Mouse (Mus musculus): Measurements from ENCODE around the gene Mttp. TPM values are rescaled to one million over a fixed set of nuclear protein-coding genes. Genes with fewer than 3 reads are reported as not detected.

The Mttp gene
- total and polyA plus RNA-seq, 3 experiments, result 2.5 to 4.4 TPM; not detected in 1

DNA sequence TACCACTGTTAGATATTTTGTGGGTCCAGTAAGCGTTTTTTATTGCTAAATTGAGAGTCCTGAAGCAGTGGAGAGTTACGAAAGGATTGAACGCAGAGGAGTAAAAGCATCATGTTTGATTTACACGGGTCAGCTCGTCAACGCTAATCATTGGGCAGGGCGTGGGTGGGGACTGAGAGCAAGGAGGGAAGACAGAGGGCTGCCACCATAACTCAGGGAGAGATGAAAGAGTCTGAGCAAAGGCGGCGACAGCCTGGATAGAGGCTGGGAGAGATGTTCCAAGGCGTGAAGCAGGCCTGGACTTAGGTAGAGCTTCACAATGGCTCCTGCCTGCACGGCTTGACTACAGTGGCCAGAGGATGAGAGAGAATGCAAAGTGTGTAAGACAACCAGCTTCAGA lies 94.0 kb downstream of the Mttp start:
- H3K27ac ChIP-seq (ENCODE audit: control insufficient read depth, low read depth, low read length), result no peak overlapping the region
- H3K36me3 ChIP-seq (ENCODE audit: control insufficient read depth in 1 of 2, insufficient read depth in 2 of 2, low read length in 2 of 2), result no peaks in the 10 kb centered on the region
- DNase-seq (ENCODE audit: low read depth, low spot score), result no peak
- no peaks in the 10 kb centered on the region for H3K9me3 ChIP-seq (replicated peaks; ENCODE audit: insufficient read depth, low read length)
- no peak overlapping the region for H3K4me3 ChIP-seq (ENCODE audit: control insufficient read depth in 1 of 2, insufficient read depth in 1 of 2, low read depth in 2 of 2, low read length in 2 of 2)
- H3K4me1 ChIP-seq (ENCODE audit: control insufficient read depth in 1 of 2, insufficient read depth in 2 of 2, low read length in 2 of 2), result no peaks in the 10 kb centered on the region
- no peak overlapping the region for H3K9ac ChIP-seq (ENCODE audit: control insufficient read depth, low read depth, low read length, poor library complexity, severe bottlenecking)
- no peaks in the 10 kb centered on the region for H3K79me2 ChIP-seq (ENCODE audit: control insufficient read depth, insufficient read depth, low read length, poor library complexity)
- TF ChIP-seq HCFC1 (IDR thresholded peaks at IDR 0.05; ENCODE audit: low read depth, low read length) (no peak), POLR2AphosphoS5 (IDR thresholded peaks at IDR 0.05; ENCODE audit: borderline replicate concordance, low read depth, low read length) (no peak), NRF1 (IDR thresholded peaks at IDR 0.05; ENCODE audit: insufficient read depth, low read depth, low read length, poor library complexity, severe bottlenecking) (no peak), USF2 (IDR thresholded peaks at IDR 0.05; ENCODE audit: borderline replicate concordance in 1 of 2, insufficient read depth in 1 of 2, low read depth in 1 of 2, low read length in 2 of 2) (no peak), POLR2AphosphoS2 (IDR thresholded peaks at IDR 0.05; ENCODE audit: low read length) (no peak), NELFE (IDR thresholded peaks at IDR 0.05; ENCODE audit: low read depth, low read length) (no peak), ELF1 (IDR thresholded peaks at IDR 0.05; ENCODE audit: low read depth, low read length) (no peak), GABPA (IDR thresholded peaks at IDR 0.05; ENCODE audit: low read depth, low read length) (no peak), GATA1 (IDR thresholded peaks at IDR 0.05; ENCODE audit: low read depth, low read length) (no peak), TBP (IDR thresholded peaks at IDR 0.05; ENCODE audit: low read depth, low read length) (no peak), TAL1 (IDR thresholded peaks at IDR 0.05; ENCODE audit: low read length) (no peak), MAFK (IDR thresholded peaks at IDR 0.05; ENCODE audit: borderline replicate concordance, low read depth, low read length) (no peak), JUND (IDR thresholded peaks at IDR 0.05; ENCODE audit: low read depth, low read length) (no peak)
- H3K27me3 ChIP-seq (ENCODE audit: control insufficient read depth in 1 of 2, insufficient read depth in 2 of 2, low read length in 2 of 2), result peaks cover 0 to 2% of the 10 kb centered on the region in 2 experiments; a peak in 2 of 4 replicates

- Histone ChIP-seq H3K27ac (ENCODE audit: control insufficient read depth, low read depth, low read length) (no peak overlapping the region), H3K4me1 (ENCODE audit: control insufficient read depth in 1 of 2, insufficient read depth in 2 of 2, low read length in 2 of 2) (no peaks in the 10 kb centered on the region), H3K9me3 (replicated peaks; ENCODE audit: insufficient read depth, low read length) (no peaks in the 10 kb centered on the region), H3K4me3 (ENCODE audit: control insufficient read depth in 1 of 2, insufficient read depth in 1 of 2, low read depth in 2 of 2, low read length in 2 of 2) (no peak overlapping the region), H3K36me3 (ENCODE audit: control insufficient read depth in 1 of 2, insufficient read depth in 2 of 2, low read length in 2 of 2) (no peaks in the 10 kb centered on the region), H3K27me3 (ENCODE audit: control insufficient read depth in 1 of 2, insufficient read depth in 2 of 2, low read length in 2 of 2) (peaks cover 0 to 2% of the 10 kb centered on the region in 2 experiments; a peak in 2 of 4 replicates), H3K9ac (ENCODE audit: control insufficient read depth, low read depth, low read length, poor library complexity, severe bottlenecking) (no peak overlapping the region), H3K79me2 (ENCODE audit: control insufficient read depth, insufficient read depth, low read length, poor library complexity) (no peaks in the 10 kb centered on the region)
- TF ChIP-seq USF2 (IDR thresholded peaks at IDR 0.05; ENCODE audit: borderline replicate concordance in 1 of 2, insufficient read depth in 1 of 2, low read depth in 1 of 2, low read length in 2 of 2) (no peak), BHLHE40 (IDR thresholded peaks at IDR 0.05; ENCODE audit: borderline replicate concordance, low read depth, low read length) (no peak), RCOR1 (IDR thresholded peaks at IDR 0.05; ENCODE audit: low read depth, low read length) (no peak), CTCF (IDR thresholded peaks at IDR 0.05 in 2 of 3, conservative IDR thresholded peaks at IDR 0.05 in 1 of 3; ENCODE audit: control insufficient read depth in 1 of 3, insufficient read depth in 1 of 3, low read depth in 2 of 3, low read length in 3 of 3, poor library complexity in 1 of 3, severe bottlenecking in 1 of 3) (no peak), ZC3H11A (IDR thresholded peaks at IDR 0.05; ENCODE audit: low read depth, low read length) (no peak), NELFE (IDR thresholded peaks at IDR 0.05; ENCODE audit: low read depth, low read length) (no peak), NRF1 (IDR thresholded peaks at IDR 0.05; ENCODE audit: insufficient read depth, low read depth, low read length, poor library complexity, severe bottlenecking) (no peak), ZNF384 (IDR thresholded peaks at IDR 0.05; ENCODE audit: low read depth, low read length) (no peak), EP300 (IDR thresholded peaks at IDR 0.05; ENCODE audit: low read depth in 1 of 2, low read length in 2 of 2) (no peak), KAT2A (conservative IDR thresholded peaks at IDR 0.05; ENCODE audit: low read depth, low read length) (no peak), MAX (IDR thresholded peaks at IDR 0.05; ENCODE audit: low read length) (no peak), POLR2A (IDR thresholded peaks at IDR 0.05; ENCODE audit: control insufficient read depth in 1 of 2, insufficient read depth in 1 of 2, low read depth in 1 of 2, low read length in 2 of 2, poor library complexity in 1 of 2) (no peak), HCFC1 (IDR thresholded peaks at IDR 0.05; ENCODE audit: low read depth, low read length) (no peak), ZMIZ1 (IDR thresholded peaks at IDR 0.05; ENCODE audit: low read depth, low read length) (no peak), TCF12 (IDR thresholded peaks at IDR 0.05; ENCODE audit: low read depth, low read length) (no peak), TAL1 (IDR thresholded peaks at IDR 0.05; ENCODE audit: low read length) (no peak), GABPA (IDR thresholded peaks at IDR 0.05; ENCODE audit: low read depth, low read length) (no peak), POLR2AphosphoS2 (IDR thresholded peaks at IDR 0.05; ENCODE audit: low read length) (no peak), TBP (IDR thresholded peaks at IDR 0.05; ENCODE audit: low read depth, low read length) (no peak)
- no peak for DNase-seq (ENCODE audit: low read depth, low spot score)
Measured at GRCm38 (mm10) chr3:138049555-138049954, 95.2 kb downstream of the Mttp start.

Measured in MEL (cell line).